Mouse (Mus musculus): ENCODE data around the gene Cox17.

DNA sequence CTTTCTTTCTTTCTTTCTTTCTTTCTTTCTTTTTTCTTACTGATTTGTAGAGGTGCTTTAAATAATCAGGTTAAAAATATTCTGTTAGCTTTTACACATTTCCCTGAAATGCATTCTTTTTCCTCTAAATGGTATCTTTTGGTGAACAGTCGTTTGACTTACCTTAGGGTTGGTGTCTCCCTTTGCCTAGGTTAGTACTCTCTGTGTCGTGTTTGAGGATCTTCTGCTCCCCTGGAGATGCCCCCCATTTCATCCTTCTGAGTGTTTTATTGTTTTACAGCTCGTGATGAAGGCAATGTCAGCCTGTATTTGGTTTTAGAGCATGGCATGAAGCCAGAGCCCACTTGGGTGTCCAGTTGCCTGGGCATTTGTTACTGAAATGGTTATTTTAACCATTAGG lies 32.7 kb downstream of the Cox17 start:
- TF ChIP-seq POLR2A (IDR thresholded peaks at IDR 0.05; ENCODE audit: insufficient read length, low read depth) (no peak), MAX (IDR thresholded peaks at IDR 0.05; ENCODE audit: low read depth) (no peak), SRF (IDR thresholded peaks at IDR 0.05; ENCODE audit: control insufficient read depth, insufficient read length, low read depth) (no peak), USF1 (IDR thresholded peaks at IDR 0.05; ENCODE audit: low read depth) (no peak), MYOG (IDR thresholded peaks at IDR 0.05; ENCODE audit: control insufficient read depth in 1 of 3, insufficient read depth in 1 of 3, insufficient read length in 2 of 3, low read depth in 2 of 3) (no peak), CEBPB (IDR thresholded peaks at IDR 0.05; ENCODE audit: insufficient read depth, poor library complexity, severe bottlenecking) (no peak), POLR2AphosphoS2 (IDR thresholded peaks at IDR 0.05; ENCODE audit: insufficient read length, low read depth) (no peak), E2F4 (IDR thresholded peaks at IDR 0.05; ENCODE audit: insufficient read depth) (no peak), REST (IDR thresholded peaks at IDR 0.05; ENCODE audit: insufficient read depth, insufficient read length) (no peak), MYOD1 (IDR thresholded peaks at IDR 0.05; ENCODE audit: control insufficient read depth in 1 of 3, insufficient read length in 2 of 3, low read depth in 2 of 3) (peak in 1 of 3 experiments; percentile 10), TCF12 (IDR thresholded peaks at IDR 0.05; ENCODE audit: insufficient read depth, poor library complexity, severe bottlenecking) (no peak), TCF3 (IDR thresholded peaks at IDR 0.05; ENCODE audit: insufficient read length, low read depth) (no peak)
